Mouse (Mus musculus) heart, adult 2 months (tissue): ENCODE data around the gene Coro6. TPM values are rescaled to one million over a fixed set of nuclear protein-coding genes. Genes with fewer than 3 reads are reported as not detected.
A peak's percentile ranks its signal among the peaks of the same experiment; 100 is the strongest.

ENCODE experiments used
- DNase-seq, 2 experiments: peaks; one replicate each; pipeline ENCODE4 v3.0.0; 2021
- H3K27ac ChIP-seq: fragments of 200-600 bp; 2 replicates; pipeline ENCODE4 v1.8.1; 2022
- H3K27me3 ChIP-seq: fragments of 200-500 bp; 2 replicates; pipeline ENCODE4 v1.6.1; 2012; ENCODE audit warnings: mild to moderate bottlenecking, low read length, inconsistent platforms, mixed read lengths; ENCODE audit not compliant: control insufficient read depth, insufficient read depth
- H3K36me3 ChIP-seq: fragments of 200-500 bp; 2 replicates; pipeline ENCODE4 v1.6.1; 2012; ENCODE audit warnings: low read length, inconsistent platforms; ENCODE audit not compliant: control insufficient read depth, insufficient read depth
- H3K4me1 ChIP-seq: fragments of 200-500 bp; 2 replicates; pipeline ENCODE4 v1.6.1; 2011; ENCODE audit warnings: low read length; ENCODE audit not compliant: control insufficient read depth, insufficient read depth
- H3K4me3 ChIP-seq: fragments of 200-600 bp; 2 replicates; pipeline ENCODE4 v1.8.1; 2022
- H3K79me2 ChIP-seq: fragments of 200-500 bp; replicated peaks from 2 replicates; pipeline ENCODE4 v1.6.1; 2012; ENCODE audit warnings: mild to moderate bottlenecking, inconsistent platforms, low read length, moderate library complexity, mixed read lengths; ENCODE audit not compliant: control insufficient read depth, insufficient read depth
- H3K9ac ChIP-seq: fragments of 200-500 bp; 2 replicates; pipeline ENCODE4 v1.6.1; 2012; ENCODE audit warnings: low read depth, mild to moderate bottlenecking, control low read depth, inconsistent platforms, low read length, mixed read lengths
- CTCF ChIP-seq: fragments of 200-600 bp; IDR thresholded peaks from 2 replicates; pipeline ENCODE4 v1.8.1; 2022; ENCODE audit warnings: antibody characterized with exemption, mild to moderate bottlenecking, moderate library complexity
- EP300 ChIP-seq: fragments of 200-500 bp; IDR thresholded peaks from 2 replicates; pipeline ENCODE4 v1.6.1; 2011; ENCODE audit warnings: low read depth, low read length, control low read depth; ENCODE audit not compliant: insufficient read depth
- POLR2A ChIP-seq: fragments of 200-500 bp; IDR thresholded peaks from 2 replicates; pipeline ENCODE4 v1.6.1; 2011; ENCODE audit warnings: mild to moderate bottlenecking, low read depth, low read length, control low read depth; ENCODE audit not compliant: insufficient read depth
- WGBS: fragments of 180-500 bp; shearing (Covaris S2); methylation state at CpG from one replicate; pipeline ENCODE4 v1.1.7; 2018; 5-methylcytosine and 5-hydroxymethylcytosine counted together
- intact Hi-C: fragments of 180-260 bp; cut with DNase I; formaldehyde crosslinking; loops from one replicate; pipeline ENCODE4 v1.15.1; 2025
- polyA plus RNA-seq: library from polyadenylated mRNA; depleted of rRNA; stranded (reverse); fragments of >200 nt; gene quantifications from 2 replicates; pipeline ENCODE4 v1.2.3, GENCODE M21; 2012; rRNA removed
- total RNA-seq, 2 experiments: library from RNA; stranded (reverse); gene quantifications; 2 replicates each; pipeline ENCODE4 v1.2.3; 2021

Coro6 gene
- total and polyA plus RNA-seq, 3 experiments, result 207 to 482 (median 213) TPM

DNA sequence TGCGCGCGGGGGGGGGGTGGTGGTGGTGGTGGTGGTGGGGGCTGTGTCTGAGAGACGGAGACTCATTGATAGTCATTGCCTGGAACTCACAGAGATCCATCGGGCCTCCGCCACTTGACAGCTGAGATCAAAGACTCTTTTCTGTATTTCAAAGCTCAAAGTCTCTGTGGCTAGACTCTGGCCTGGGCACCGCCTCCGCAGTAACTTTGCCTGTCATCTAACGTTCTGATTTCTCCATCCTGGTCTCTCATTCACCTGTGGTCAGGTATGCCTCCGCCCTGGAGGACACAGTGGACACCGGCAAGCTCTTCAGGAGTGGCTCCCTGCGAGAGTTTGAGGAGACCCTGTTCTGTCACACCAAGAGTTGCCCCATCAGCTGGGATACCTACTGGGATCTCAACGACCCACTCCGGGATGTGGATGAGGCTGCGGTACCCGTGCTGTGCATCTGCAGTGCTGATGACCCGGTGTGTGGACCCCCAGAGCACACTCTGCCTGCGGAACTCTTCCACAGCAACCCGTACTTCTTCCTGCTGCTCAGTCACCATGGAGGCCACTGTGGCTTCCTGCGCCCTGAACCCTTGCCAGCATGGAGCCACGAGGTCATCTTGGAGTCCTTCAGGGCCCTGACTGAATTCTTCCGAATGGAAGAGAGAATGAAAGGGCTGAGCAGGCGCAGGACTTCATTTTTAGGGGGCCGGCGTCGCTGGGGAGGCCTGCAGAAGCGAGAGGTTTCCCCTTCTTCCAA is 56.0 kb downstream of the Coro6 start:
- intact Hi-C loops, result no loop called here
- Histone ChIP-seq H3K27ac (peak overlapping the region; percentile 12; the same call in 1 of the 2 replicates), H3K36me3 (no peaks in the 10 kb centered on the region), H3K27me3 (no peaks in the 10 kb centered on the region), H3K4me1 (peaks cover 9% of the 10 kb centered on the region), H3K9ac (no peak overlapping the region), H3K4me3 (no peak overlapping the region), H3K79me2 (0 out of 2 replicates have a peak, but pooled peaks cover under 1% of the 10 kb centered on the region)
- 86% methylated on average over 27 of the region's 27 CpGs for WGBS
- no peak for TF ChIP-seq POLR2A
- no peak for TF ChIP-seq EP300
- no peak for TF ChIP-seq CTCF
- DNase-seq, result no peak

GRCm38 (mm10) chr11:77519043-77519442 is 56.8 kb downstream of the Coro6 start, which contains the start of gene Gm10392:
Gene Gm10392, minus strand, starts transcription at chr11:77519198.
- H3K4me3 ChIP-seq, result no peak within 1 kb of the TSS
- no peaks in the 10 kb centered on the region for H3K27me3 ChIP-seq
- no peak within 1 kb of the TSS for H3K9ac ChIP-seq
- peak; percentile 41 to 67 for DNase-seq
- H3K36me3 ChIP-seq, result no peaks in the 10 kb centered on the region
- intact Hi-C loops, result no loop called here
- no peak for TF ChIP-seq CTCF
- 0 out of 2 replicates have a peak, but pooled peaks have one; percentile 22 for TF ChIP-seq POLR2A
- TF ChIP-seq EP300, result 0 out of 2 replicates have a peak, but pooled peaks have one; percentile 35
- peak within 1 kb of the TSS; percentile 12; the same call in 1 of the 2 replicates for H3K27ac ChIP-seq
- 0 out of 2 replicates have a peak, but pooled peaks cover 1% of the 10 kb centered on the region for H3K79me2 ChIP-seq
- WGBS, result 29% methylated on average over 5 of the region's 5 CpGs
- peaks cover 7% of the 10 kb centered on the region for H3K4me1 ChIP-seq

Other genes with a start within 250 kb of the Coro6 start
- 10 to 100 TPM; 73.7 to 76.5 TPM for gene Ssh2, start 246.1 kb upstream of the Coro6 start, total RNA-seq
- gene Ssh2, start 246.1 kb upstream of the Coro6 start, polyA plus RNA-seq, result 22.6 and 42.0 TPM in 2 replicates
- 10 to 100 TPM in 1 of 2 experiments, 1 to 10 TPM in 1; 9.2 to 10.6 TPM for gene Ankrd13b, start 27.3 kb downstream of the Coro6 start, total RNA-seq
- gene Ankrd13b, start 27.3 kb downstream of the Coro6 start, polyA plus RNA-seq, result 19.4 and 20.3 TPM in 2 replicates
- gene Git1, start 31.2 kb downstream of the Coro6 start, total RNA-seq, result 10 to 100 TPM; 53.3 to 59.4 TPM
- gene Git1, start 31.2 kb downstream of the Coro6 start, polyA plus RNA-seq, result 52.3 and 54.0 TPM in 2 replicates
- gene Abhd15, start 52.7 kb downstream of the Coro6 start, total RNA-seq, result 1 to 10 TPM; 2.4 to 2.9 TPM
- 1.4 and 2.0 TPM in 2 replicates for gene Abhd15, start 52.7 kb downstream of the Coro6 start, polyA plus RNA-seq
- 1 to 10 TPM; 8.3 to 9.8 TPM for gene Trp53i13, start 53.6 kb downstream of the Coro6 start, total RNA-seq
- 13.5 and 14.2 TPM in 2 replicates for gene Trp53i13, start 53.6 kb downstream of the Coro6 start, polyA plus RNA-seq
- not detected for gene Gm10392, start 56.8 kb downstream of the Coro6 start, total RNA-seq
- gene Gm10392, start 56.8 kb downstream of the Coro6 start, polyA plus RNA-seq, result 0.06 TPM in 1 of 2 replicates, not detected in the other
- gene Taok1, start 145.4 kb downstream of the Coro6 start, total RNA-seq, result 10 to 100 TPM; 50.9 to 56.8 TPM
- 7.8 and 18.2 TPM in 2 replicates for gene Taok1, start 145.4 kb downstream of the Coro6 start, polyA plus RNA-seq
- gene Nufip2, start 223.7 kb downstream of the Coro6 start, total RNA-seq, result 10 to 100 TPM; 44.8 to 47.6 TPM
- gene Nufip2, start 223.7 kb downstream of the Coro6 start, polyA plus RNA-seq, result 11.4 and 14.7 TPM in 2 replicates